In genomic region chr10:75318206-75318605, GRCm38 (mm10) we compare ENCODE assay signal across 8 mouse cellular contexts. TPM values are rescaled to one million over a fixed set of nuclear protein-coding genes. Genes with fewer than 3 reads are reported as not detected.
DNase-seq lines count a peak whose midpoint lies in the region; ATAC-seq and TF ChIP-seq lines count a peak whose summit lies in the region.
"Had no signal": no experiment of that assay in that cellular context is flagged by ENCODE, and none has a peak within 500 bp of the region (broad histone marks: within the 10 kb centered on the region; RNA-seq: fewer than 3 reads in every experiment).

No protein-coding gene starts in this region.

- peak overlapping the region; percentile 56; the same call in 1 of the 2 replicates for H3K4me3 ChIP-seq in kidney, postnatal 0 days (replicated peaks; ENCODE audit: low read depth, low read length)
- H3K4me3 ChIP-seq in embryonic facial prominence, embryonic 14.5 days (ENCODE audit: low read depth, low read length) = peak overlapping the region; percentile 47
- peak overlapping the region; percentile 51 for H3K4me3 ChIP-seq in intestine, embryonic 15.5 days (replicated peaks)
- H3K4me3 ChIP-seq in midbrain, postnatal 0 days (ENCODE audit: low read depth, low read length) = peak overlapping the region; percentile 3; the same call in 1 of the 2 replicates

- peak overlapping the region; percentile 71 for H3K4me2 ChIP-seq in kidney, postnatal 0 days (ENCODE audit: low read length)
- H3K4me2 ChIP-seq in embryonic facial prominence, embryonic 14.5 days (ENCODE audit: low read depth, low read length) = peak overlapping the region; percentile 72; the same call in 1 of the 2 replicates
- peak overlapping the region; percentile 85 for H3K4me2 ChIP-seq in intestine, embryonic 15.5 days (replicated peaks)
- peak overlapping the region; percentile 46; the same call in 1 of the 2 replicates for H3K4me2 ChIP-seq in midbrain, postnatal 0 days (ENCODE audit: low read depth, low read length, poor library complexity, severe bottlenecking)

- WGBS in kidney, postnatal 0 days = 74% methylated on average over 6 of the region's 6 CpGs
- 85% methylated on average over 6 of the region's 6 CpGs for WGBS in embryonic facial prominence, embryonic 14.5 days
- 74% methylated on average over 6 of the region's 6 CpGs for WGBS in intestine, embryonic 15.5 days
- 81% methylated on average over 6 of the region's 6 CpGs for WGBS in midbrain, postnatal 0 days

- H3K27ac ChIP-seq in kidney, postnatal 0 days = no peak overlapping the region
- no peak overlapping the region for H3K27ac ChIP-seq in embryonic facial prominence, embryonic 14.5 days (replicated peaks; ENCODE audit: low read depth, low read length)
- H3K27ac ChIP-seq in intestine, embryonic 15.5 days = no peak overlapping the region
- no peak overlapping the region for H3K27ac ChIP-seq in midbrain, postnatal 0 days (ENCODE audit: low read depth, low read length)

- DNase-seq in kidney, postnatal 0 days (ENCODE audit: low spot score) = no peak
- DNase-seq in kidney, adult 8-10 months = no peak
- DNase-seq in embryonic facial prominence, embryonic 14.5 days (ENCODE audit: low spot score) = no peak
- DNase-seq in midbrain, postnatal 0 days (ENCODE audit: low spot score) = no peak
- DNase-seq in embryo, embryonic 9.5 days (ENCODE audit: extremely low spot score) = no peak
- DNase-seq in urinary bladder, postnatal 25 days (ENCODE audit: low spot score) = no peak
- DNase-seq: cerebellum, adult 2 months had no signal

- H3K36me3 ChIP-seq in kidney, postnatal 0 days (ENCODE audit: insufficient read depth, low read length) = no peaks in the 10 kb centered on the region
- no peaks in the 10 kb centered on the region for H3K36me3 ChIP-seq in embryonic facial prominence, embryonic 14.5 days (ENCODE audit: control insufficient read depth, insufficient read depth, low read length)
- no peaks in the 10 kb centered on the region for H3K36me3 ChIP-seq in intestine, embryonic 15.5 days
- no peaks in the 10 kb centered on the region for H3K36me3 ChIP-seq in midbrain, postnatal 0 days (ENCODE audit: insufficient read depth, low read length)

- peaks cover 6% of the 10 kb centered on the region; the same call in 1 of the 2 replicates for H3K4me1 ChIP-seq in kidney, postnatal 0 days (replicated peaks; ENCODE audit: insufficient read depth, low read length)
- H3K4me1 ChIP-seq in embryonic facial prominence, embryonic 14.5 days (ENCODE audit: control insufficient read depth, insufficient read depth, low read length) = 0 out of 2 replicates have a peak, but pooled peaks cover 8% of the 10 kb centered on the region
- H3K4me1 ChIP-seq in intestine, embryonic 15.5 days (replicated peaks) = peaks cover 12% of the 10 kb centered on the region
- H3K4me1 ChIP-seq in midbrain, postnatal 0 days (ENCODE audit: insufficient read depth, low read length) = no peaks in the 10 kb centered on the region

- ATAC-seq in kidney, postnatal 0 days (replicated peaks; ENCODE audit: low FRiP score, low read depth) = no peak
- ATAC-seq in embryonic facial prominence, embryonic 14.5 days (ENCODE audit: low read depth) = no peak
- no peak for ATAC-seq in intestine, embryonic 15.5 days
- ATAC-seq in midbrain, postnatal 0 days (ENCODE audit: low FRiP score) = no peak

- H3K27me3 ChIP-seq in kidney, postnatal 0 days (ENCODE audit: insufficient read depth, low read length) = no peaks in the 10 kb centered on the region
- peaks cover 26% of the 10 kb centered on the region for H3K27me3 ChIP-seq in embryonic facial prominence, embryonic 14.5 days (replicated peaks; ENCODE audit: control insufficient read depth, insufficient read depth, low read length)
- peaks cover 21% of the 10 kb centered on the region for H3K27me3 ChIP-seq in intestine, embryonic 15.5 days (replicated peaks)
- peaks cover 33% of the 10 kb centered on the region for H3K27me3 ChIP-seq in midbrain, postnatal 0 days (ENCODE audit: insufficient read depth, low read length)

- H3K9ac ChIP-seq in kidney, postnatal 0 days (ENCODE audit: low read depth, low read length) = 0 out of 2 replicates have a peak overlapping the region, but pooled peaks have one; percentile 70
- no peak overlapping the region for H3K9ac ChIP-seq in embryonic facial prominence, embryonic 14.5 days (ENCODE audit: low read depth, low read length)
- H3K9ac ChIP-seq in intestine, embryonic 15.5 days = no peak overlapping the region
- H3K9ac ChIP-seq in midbrain, postnatal 0 days (replicated peaks; ENCODE audit: low read length, poor library complexity, severe bottlenecking) = no peak overlapping the region

- no peak for TF ChIP-seq CTCF in kidney, postnatal 0 days (IDR thresholded peaks at IDR 0.05; ENCODE audit: low read depth)
- TF ChIP-seq CTCF in midbrain, postnatal 0 days (IDR thresholded peaks at IDR 0.05) = no peak

- no peaks in the 10 kb centered on the region for H3K9me3 ChIP-seq in kidney, postnatal 0 days (replicated peaks; ENCODE audit: low read length)
- no peaks in the 10 kb centered on the region for H3K9me3 ChIP-seq in embryonic facial prominence, embryonic 14.5 days (ENCODE audit: control insufficient read depth, low read length)
- no peaks in the 10 kb centered on the region for H3K9me3 ChIP-seq in intestine, embryonic 15.5 days
- H3K9me3 ChIP-seq in midbrain, postnatal 0 days (ENCODE audit: low read length) = no peaks in the 10 kb centered on the region

RNA-seq across cellular contexts. Expression of gene Adora2a, which starts 1.5 kb away (rescaled TPM):
- 5.2 and 6.3 TPM in 2 replicates for polyA plus RNA-seq in kidney, postnatal 0 days (2015; fragmentation: Nextera tagmentation; extraction: Ambion mirVana)
- 4.1 and 5.4 TPM in 2 replicates for polyA plus RNA-seq in embryonic facial prominence, embryonic 14.5 days (2014; fragmentation: Nextera tagmentation; extraction: Ambion mirVana)
- 2.5 and 3.2 TPM in 2 replicates for polyA plus RNA-seq in intestine, embryonic 15.5 days (2015; fragmentation: Nextera tagmentation; extraction: Ambion mirVana)
- total RNA-seq in midbrain, postnatal 0 days (2014; rRNA removed) = 4.3 and 11.7 TPM in 2 replicates
- 1.7 and 1.9 TPM in 2 replicates for polyA plus RNA-seq in midbrain, postnatal 0 days (2015; fragmentation: Nextera tagmentation; extraction: Ambion mirVana)

Comparison
In these comparisons a context has a peak if more than half of its experiments do, and no peak if none do; other contexts are left out.
1. H3K4me3 ChIP-seq: peak in every context shown above with its lines; median percentile 56 in kidney, postnatal 0 days; 51 in intestine, embryonic 15.5 days; 47 in embryonic facial prominence, embryonic 14.5 days; 3 in midbrain, postnatal 0 days.